Mouse (Mus musculus) naive thymus-derived CD4-positive, alpha-beta T cell, adult 2 months (primary cell): ENCODE results near the gene Myo10.

ENCODE experiments used
- DNase-seq: peaks from one replicate; pipeline ENCODE4 v3.0.0-alpha.2; 2011; ENCODE audit warnings: low read depth

Myo10 gene

DNA sequence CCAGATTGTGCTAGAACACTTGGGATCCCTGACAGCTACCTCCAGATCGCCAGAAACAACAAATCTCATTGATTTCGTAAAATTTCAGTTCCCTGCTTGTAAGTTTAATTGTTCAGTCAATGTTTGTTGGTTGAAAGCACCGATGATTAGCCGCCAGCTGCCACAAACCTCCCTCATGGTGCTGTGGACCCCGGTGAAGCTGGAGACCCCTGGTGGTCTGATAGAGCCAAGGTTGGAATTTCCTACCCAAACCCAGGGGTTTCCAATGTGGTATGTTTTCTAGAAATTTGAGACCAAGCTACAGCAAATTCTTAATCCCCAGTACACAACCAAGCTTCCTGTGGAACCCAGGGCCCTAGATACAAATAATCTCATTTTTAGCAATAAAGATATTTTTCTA lies 179.4 kb downstream of the Myo10 start:
- no peak for DNase-seq

DNA sequence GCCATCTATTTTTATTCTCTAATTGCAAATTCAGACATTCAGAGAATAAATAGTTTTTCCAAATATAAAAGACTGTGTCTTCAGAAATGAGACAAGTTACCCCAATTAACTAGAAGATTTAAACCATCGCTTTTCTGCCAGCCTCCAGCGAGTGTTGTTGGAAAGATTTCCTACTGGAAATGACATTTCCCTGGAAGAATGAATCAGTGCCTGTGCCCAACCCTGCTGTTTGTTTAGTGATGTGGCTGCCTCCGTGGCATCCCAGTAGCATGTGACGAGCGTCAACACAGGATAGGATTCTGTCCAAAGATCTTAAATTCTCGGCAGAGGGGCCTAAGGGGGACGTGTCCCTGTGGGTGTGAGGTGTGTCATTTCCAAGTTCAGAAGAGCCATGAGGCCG lies 179.9 kb downstream of the Myo10 start:
- no peak for DNase-seq

DNA sequence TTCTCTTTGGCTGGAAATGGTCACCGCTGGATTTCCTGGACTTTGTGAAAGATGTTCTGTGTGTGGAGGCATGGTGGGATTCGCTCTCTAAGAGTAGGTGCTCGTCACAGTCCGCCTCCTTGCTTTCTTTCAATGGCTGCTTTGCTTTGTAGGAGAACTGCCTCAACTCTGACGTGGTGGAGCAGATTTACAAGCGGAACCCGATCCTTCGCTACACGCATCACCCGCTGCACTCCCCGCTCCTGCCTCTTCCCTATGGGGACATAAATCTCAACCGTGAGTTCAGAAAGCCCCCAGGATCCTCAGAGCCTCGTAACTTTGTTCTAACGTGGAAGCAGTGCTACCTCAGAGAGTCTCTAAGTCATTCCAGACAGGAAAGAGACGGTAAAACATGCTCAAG lies 180.8 kb downstream of the Myo10 start:
- DNase-seq, result no peak

- peak; percentile 75 for DNase-seq
Measured at GRCm38 (mm10) chr15:25805336-25806110, 183.2 kb downstream of the Myo10 start.

- DNase-seq, result no peak
Measured at GRCm38 (mm10) chr15:25806363-25806762, 184.0 kb downstream of the Myo10 start.

DNA sequence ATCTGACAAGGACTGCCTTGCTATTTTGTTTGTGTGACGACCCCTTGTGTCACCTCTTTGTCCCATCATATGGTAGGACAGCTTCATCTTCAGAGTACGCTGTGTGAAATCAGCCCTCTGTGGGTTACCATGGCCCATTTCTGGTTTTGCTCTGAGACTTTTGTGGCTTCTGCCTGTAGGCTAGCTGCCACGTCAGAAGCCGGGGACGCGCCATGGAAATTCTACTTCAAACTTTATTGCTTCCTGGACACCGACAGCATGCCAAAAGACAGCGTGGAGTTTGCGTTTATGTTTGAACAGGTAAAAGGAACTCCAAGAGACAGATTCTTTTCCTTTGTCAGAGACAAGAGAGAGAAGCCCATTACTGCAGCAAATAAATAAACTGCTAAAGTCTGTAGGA lies 184.6 kb downstream of the Myo10 start:
- no peak for DNase-seq

DNA sequence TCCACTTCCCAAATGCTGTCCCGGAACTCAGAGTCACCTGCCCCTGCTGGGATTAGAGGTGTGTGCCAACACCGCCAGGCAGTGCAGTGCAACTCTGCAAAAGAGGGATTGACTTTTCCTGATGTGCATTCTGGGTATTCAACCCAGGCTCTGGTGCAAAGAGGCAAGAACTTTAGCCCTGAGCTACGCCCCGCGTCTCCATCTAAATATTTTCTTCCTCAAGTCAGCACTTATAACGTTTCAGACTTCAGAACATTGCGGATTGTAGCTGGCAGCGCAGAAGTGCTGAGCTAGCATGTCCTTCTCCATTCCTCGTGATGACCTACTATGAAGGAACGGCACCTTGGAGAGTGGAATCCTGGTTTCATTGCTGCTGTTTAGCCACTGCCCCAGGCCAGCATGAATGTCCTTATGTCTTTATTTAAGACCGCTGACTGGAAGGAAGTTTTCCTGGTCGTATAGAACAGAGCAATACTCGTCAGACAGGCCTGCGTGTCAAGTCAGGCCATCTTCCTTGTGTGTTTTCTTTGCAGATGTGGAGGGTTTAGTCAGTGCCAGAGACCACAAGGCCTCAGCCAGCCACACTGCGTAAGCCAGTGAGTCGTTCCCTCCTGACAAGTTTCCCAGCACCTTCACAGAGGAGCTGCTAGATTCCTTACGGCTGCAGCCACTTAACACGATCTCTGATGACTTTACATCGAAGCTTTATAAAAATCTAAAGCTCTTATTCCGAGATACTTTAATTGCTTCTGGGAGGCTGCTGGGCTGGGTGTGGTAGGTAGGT lies 186.5 kb downstream of the Myo10 start:
- no peak for DNase-seq

GRCm38 (mm10) chr15:25809669-25810068 lies 187.3 kb downstream of the Myo10 start:
- DNase-seq, result no peak

DNA sequence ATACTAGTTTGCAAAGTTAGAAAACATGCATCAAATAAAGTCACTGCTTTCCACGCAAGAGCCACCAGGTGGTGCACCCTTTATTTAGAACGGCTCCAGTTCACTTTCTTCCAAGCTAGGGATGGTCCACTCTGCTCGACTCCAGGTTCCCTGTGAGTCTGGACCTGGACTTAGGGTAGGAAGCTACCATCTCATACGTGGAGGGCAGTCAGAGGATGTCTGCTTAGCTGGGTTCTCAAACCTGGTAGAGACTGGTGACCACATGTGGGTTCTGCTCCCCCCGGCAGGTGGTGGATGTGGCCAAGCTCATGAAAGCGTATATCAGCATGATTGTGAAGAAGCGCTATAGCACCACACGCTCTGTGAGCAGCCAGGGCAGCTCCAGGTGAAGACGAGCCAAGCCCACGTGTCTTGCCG lies 189.5 kb downstream of the Myo10 start:
- peak; percentile 73 for DNase-seq

DNA sequence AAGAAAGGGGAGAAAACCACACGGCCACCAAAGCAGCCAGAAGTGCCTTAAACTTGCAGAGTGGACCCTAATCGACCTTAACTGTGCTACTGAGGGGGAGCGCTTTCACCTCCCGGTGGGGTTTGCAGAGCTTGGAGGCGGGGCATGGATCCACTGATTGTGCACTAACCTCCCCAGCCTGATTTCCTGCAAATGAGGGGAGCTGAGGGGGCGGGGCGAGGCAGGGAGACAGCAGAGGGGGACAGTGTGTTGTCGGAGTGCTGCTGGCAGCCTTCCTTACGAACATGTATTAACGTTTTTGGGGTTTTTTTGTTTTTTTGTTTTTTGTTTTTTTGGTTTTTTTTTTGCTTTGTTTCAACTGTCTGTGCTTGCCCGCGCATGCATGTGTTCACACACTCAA lies 190.2 kb downstream of the Myo10 start:
- DNase-seq, result peak; percentile 50

DNA sequence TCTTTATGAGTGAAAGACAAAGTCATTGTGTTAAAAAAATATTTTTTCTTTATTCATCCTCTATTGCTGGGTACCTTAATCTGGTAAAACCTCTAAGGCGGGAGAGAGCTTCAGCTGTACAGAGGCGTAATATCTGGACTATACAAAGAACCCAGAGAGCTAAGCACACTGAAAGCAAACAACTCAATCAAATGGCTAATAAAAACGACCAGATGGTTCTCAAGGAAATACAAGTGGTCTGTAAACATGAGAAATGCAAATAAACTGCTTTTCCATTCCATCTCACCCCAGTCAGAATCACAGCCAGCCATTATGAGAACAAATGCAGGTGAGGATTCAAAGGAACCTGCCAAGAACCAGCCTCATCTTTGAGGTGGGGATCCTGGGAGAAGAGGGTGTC lies 192.2 kb downstream of the Myo10 start:
- no peak for DNase-seq

GRCm38 (mm10) chr15:25817191-25817590 lies 194.9 kb downstream of the Myo10 start:
- peak; percentile 53 for DNase-seq

DNA sequence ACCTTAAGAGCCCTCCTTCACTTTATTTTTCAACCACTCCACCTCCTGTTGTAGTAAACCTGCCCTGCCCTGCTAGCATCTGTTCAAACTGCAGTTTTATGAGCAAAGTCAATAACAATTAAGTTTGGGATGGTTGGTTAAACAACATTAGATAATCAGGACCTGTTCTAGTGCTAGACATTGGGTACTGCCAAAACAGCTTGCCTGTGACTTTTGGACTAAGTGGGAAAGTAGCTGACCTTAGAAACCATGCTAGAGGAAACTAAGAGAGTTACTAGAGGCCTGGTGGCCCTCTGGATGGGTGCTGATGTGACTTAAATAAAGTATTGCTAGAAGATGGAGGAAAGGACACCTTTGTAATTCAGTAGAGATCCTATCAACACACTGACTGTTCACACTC lies 199.7 kb downstream of the Myo10 start:
- no peak for DNase-seq

DNA sequence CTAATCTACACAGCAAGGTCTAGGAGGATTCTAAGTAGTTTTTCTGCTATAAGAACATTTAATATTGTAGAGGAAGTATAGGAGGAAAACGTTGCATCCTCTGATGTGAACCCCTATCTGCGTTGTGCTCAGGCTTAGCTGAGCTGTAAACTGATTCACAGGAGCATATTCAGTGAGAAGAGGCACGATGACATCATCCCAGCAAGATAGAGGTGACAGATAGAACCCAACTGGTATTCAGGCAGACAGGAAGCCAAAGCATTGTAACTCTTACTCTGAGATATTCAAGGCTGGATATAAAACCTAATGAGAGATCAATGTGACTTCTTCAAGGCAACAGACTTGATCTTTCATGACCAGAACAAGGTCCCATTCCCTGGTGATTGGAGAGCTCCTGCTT lies 200.3 kb downstream of the Myo10 start:
- DNase-seq, result peak; percentile 44

- no peak for DNase-seq
Measured at GRCm38 (mm10) chr15:25826531-25826961, 204.2 kb downstream of the Myo10 start.

DNA sequence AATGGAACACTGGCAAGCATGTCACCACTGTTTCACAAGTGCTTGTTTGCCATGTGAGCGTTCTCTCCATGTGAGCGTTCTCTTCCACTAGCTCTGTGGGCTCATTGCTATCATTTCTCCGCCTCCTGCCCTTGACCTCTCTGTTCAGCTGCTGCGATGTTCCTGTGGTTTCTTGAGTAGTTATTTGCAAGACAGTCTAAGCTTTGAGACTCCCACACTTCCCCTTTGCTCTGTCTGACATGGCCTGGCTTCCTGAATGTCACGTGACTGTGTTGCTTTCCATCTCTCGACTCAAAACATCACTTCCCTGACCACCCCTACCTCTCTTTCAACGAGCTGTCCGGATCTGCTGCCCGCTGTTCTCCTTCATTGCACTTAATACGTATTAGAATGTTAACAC lies 206.1 kb downstream of the Myo10 start:
- peak; percentile 74 for DNase-seq

- peak; percentile 56 for DNase-seq
Measured at GRCm38 (mm10) chr15:25830426-25830825, 208.1 kb downstream of the Myo10 start.

DNA sequence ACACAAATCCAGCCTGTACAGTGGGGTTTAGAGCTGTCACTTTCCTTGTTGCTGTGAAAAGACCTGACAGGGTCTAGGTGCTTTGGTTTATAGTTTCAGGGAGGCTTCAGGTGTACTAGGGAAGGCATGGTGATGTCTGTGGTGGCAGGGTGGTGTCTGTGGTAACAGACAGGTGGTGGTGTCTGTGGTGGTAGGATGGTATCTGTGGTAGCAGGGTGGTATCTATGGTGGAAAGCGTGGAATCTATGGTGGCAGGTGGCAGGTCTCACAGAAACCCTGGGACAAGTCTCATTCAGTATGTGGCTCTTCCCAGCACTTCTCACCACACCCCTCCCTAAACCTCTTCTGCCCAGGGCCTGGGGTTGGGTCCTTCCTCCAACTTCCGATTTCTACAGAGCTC lies 212.0 kb downstream of the Myo10 start:
- DNase-seq, result no peak

DNA sequence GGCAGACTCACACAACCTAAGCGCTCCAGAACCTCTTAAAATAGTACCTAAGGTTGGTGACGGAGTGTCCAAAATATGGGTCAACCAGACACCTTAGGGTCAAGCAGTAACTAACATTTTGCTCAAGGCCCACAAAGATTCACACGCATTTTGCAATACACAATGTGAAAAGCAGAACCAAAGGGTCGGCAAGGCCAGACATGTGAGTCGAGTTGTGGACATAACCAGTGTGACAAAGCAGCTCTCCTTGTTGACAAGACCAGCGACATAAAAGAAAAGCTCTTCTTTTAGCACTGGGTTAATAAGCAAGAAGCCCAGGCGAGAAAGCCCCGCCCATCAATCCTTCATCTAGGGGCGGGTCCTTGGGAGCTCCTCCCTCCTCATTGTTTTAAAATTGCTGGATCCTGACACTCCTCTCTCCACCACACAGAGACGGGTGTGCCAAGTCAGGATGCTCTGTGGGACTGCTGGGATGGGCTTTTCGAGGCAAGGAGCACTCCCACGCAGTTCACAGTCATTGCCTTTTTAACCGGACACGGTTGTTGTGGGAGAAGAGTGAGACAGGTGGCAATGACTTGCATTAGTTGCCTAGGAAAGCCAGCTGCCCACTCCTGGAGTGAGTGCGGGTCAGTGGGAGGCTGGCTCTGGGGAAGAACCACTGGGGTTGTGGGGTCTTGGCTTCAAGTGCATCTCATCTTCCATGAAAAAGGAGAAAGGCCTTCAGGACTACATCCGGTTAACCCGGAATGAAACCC lies 212.8 kb downstream of the Myo10 start:
- DNase-seq, result no peak

DNA sequence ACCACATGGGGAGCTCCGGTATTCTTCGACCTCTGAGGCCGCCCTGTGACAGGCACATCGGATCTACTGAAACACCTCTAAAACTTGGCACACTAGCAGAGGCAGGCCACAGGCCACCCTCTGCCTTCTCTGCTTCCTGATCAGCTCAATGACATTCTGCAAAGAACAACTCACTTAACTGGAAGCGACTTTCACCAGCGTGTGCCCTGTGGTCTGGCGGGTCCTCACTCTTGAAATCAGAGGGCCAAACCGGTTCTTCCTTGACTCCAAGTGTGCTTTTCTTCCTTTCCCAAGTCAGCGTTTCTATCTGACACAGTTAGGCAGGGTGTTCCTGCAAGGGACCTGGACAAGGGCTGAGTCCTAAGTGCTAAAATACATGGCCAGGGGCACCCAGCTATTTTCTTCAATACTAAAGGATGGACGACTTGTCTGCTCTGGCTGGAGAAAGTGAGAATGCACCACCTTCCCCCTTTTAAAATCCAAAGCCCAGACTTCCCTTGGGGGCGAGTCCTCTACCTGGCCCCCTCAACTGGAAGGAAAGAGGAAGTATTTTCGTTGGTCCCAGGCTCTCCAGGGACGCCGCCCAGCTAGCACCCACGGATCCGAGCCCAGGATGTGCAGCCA lies 220.2 kb downstream of the Myo10 start:
- DNase-seq, result no peak

DNA sequence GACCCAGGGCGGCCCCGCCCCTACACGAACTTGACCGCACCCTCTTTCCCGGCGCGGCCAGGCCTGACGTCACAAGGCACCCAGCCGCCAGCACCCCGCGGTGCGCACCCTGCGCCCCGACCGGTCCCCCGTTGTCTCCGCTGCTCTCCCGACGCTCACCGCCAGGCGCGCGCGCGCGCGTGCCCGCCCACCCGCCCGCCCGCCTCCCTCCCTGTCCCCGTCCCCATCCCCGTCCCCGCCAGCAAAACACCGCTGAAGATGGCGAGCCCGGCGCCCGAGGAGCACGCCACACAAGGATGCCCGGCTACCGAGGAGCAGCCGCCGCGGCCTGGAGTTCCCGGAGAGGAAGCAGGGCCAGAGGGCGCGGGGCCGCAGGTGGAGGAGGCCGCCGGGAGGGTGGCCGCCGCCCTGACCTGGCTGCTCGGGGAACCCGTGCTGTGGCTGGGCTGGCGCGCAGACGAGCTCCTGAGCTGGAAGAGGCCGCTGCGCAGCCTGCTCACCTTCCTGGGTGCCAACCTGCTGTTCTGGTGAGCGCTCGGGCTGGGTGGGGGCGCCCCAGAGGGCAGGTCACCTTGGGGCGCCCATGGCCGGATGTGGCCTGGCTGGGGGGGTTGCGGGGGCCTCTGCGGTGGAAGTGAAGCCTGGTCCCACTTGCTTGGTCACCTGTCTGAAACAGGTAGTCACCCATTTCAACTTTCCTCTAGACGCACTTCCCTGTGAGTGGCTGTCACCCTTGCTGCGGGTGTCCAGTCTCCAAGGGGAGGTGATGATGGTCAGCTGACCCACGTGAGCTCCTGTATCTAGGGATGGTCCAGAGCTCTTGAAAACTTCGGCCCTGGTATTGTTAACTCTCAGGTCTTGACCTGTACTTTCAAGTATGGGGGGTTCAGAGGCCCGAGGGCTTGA lies 221.0 kb downstream of the Myo10 start, which contains the start of gene Retreg1:
Retreg1 (plus strand) TSS at position 95 of the 906 bp plus-strand sequence.
- DNase-seq, result peak; percentile 92
